Mouse (Mus musculus) embryo, embryonic 11 days (tissue): ENCODE data around the gene Cd274.
A peak's percentile ranks its signal among the peaks of the same experiment; 100 is the strongest.

Experiments used
- DNase-seq: peaks from one replicate; pipeline ENCODE4 v3.0.0-alpha.2; 2015

Cd274 gene

GRCm38 (mm10) chr19:29366969-29367622, at the start of gene Cd274, which contains the start of gene Plgrkt:
Cd274 (plus strand) TSS chr19:29367455.
Plgrkt (minus strand) TSS chr19:29367390.
- peak; percentile 76 for DNase-seq

DNA sequence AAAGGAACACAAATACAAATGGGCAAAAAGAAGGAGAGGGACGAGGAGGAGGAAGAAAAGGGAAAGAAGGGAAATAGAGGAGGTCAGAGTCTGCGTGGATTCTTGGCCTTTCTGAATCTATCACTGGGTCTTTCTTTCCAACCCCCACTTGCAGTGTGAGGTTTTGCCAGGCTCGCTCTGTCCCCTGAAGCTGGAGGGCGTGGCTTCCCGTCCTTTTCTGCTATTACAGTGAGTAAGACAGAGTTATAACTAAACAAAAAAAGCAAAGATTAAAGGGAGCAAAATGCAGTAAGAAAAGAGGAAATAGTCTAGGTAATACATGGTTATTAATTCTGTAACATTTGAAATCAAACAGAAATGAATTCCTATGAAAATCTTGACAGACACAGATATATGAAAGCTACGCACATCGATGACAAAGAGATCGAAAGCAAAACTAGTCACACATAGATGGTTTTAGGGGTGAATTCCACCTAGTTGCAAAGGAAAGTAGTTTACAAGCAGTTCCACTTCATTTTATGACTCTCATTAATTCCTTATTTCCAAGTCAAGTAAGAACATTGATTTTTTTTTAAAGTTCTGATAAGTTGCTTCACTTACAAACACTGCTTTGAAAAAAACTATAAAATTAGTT, 43.7 kb upstream of the Cd274 start:
- no peak for DNase-seq

GRCm38 (mm10) chr19:29325053-29325851, 42.0 kb upstream of the Cd274 start, which contains the start of gene Insl6:
Insl6 (minus strand) TSS chr19:29325356.
- peak; percentile 85 for DNase-seq

GRCm38 (mm10) chr19:29325852-29326180, 41.4 kb upstream of the Cd274 start:
- no peak for DNase-seq

DNA sequence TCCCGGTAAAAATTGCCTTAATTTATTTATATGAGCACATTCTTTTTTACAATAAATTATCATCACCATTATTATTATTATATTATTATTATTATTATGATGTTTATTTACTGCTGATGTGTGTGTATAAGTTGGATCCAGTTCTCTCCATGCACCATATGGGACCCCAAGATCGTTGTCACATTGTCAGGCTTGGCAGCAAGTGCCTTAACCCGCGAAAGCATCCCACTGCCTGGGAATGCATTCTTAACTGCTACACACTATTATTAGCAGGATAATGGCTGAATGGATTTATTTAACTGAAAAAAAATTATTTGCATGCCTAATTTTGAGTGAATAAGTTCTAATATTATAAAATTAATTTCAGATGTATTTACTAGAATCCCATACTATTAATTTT, 40.9 kb upstream of the Cd274 start:
- no peak for DNase-seq

DNA sequence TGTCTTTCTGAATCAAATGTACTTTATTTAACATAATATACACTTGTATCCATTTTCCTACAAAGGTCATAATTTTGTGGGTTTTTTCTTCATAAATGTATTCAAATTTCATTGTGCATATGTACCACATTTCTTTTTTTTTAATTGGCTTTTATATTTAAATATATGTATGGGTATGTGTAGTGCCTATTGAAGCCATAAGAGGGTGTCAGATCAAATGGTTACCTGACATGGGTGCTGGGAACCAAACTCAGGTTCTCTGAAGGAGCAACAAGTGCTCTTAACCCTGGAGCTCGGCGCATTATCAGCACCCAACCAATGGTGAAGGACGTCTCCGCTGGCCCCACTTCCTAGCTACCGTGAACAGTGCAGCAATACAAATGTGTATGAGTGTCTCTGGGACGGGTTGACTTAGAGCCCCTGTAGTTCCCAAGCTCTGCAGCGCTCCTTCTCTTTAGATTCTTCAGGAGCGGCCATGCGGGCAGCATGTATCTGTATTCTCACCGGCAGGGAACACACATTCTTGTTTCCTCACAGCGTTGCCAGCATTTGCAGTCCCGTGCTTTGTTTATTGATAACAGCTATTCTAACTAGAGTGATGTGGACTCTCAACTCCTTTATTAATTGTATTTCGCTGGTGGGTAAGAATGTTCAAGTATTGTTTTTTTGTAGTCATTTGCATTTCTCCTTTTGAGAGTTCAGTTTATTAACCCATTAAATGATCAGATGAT, 40.3 kb upstream of the Cd274 start:
- no peak for DNase-seq

DNA sequence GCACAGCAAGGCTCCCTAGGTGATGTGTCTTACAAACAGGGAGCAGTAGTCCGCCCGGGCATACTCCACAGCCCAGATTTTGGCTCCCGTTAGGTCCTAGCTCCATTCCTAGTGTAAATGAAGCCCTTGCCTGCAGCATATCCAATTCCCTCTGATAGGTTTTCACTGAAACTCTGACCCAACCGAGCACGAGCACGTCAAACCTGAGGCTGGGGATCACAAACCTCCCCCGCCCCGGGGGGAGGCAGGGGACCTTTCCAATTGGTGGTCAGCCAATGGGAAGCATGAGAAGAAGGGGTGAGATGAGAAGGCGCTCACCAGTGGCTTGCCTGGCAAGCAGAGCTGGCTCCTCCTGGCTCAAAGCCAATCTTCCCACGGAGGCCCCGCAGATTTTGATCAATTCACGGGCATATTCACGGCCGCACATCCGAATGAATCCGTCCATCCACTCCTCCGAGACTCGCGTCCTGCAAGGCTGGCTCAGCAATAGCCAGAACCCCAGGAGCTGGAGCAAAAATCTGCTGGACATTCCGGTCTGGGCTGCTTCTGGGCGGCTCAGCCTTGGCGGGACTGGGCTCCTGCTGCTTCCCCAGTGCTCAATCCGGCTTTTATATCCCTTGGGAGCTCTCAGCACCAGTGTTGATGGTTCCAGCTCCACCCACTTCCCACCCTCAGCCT, 33.0 kb upstream of the Cd274 start, which contains the start of gene Rln1:
TSS of gene Rln1 (minus strand) at position 603 of the 678 bp plus-strand sequence.
- DNase-seq: peak; percentile 75

DNA sequence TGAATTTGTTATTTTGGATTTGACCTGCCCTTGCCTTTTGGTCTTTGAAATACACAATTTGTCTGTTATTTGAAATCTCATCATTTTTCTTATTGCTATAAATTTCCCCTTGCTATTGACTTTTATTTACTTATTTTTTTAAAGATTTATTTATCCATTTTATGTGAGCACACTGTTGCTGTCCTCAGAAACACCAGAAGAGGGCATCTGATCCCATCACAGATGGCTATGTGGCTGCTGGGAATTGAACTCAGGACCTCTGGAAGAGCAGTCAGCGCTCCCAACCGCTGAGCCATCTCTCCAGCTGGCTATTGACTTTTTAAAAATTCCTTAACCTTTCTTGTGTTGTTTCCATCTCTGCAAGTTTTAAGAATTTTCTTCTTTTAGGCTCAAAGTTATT, 30.6 kb upstream of the Cd274 start:
- DNase-seq: no peak

DNA sequence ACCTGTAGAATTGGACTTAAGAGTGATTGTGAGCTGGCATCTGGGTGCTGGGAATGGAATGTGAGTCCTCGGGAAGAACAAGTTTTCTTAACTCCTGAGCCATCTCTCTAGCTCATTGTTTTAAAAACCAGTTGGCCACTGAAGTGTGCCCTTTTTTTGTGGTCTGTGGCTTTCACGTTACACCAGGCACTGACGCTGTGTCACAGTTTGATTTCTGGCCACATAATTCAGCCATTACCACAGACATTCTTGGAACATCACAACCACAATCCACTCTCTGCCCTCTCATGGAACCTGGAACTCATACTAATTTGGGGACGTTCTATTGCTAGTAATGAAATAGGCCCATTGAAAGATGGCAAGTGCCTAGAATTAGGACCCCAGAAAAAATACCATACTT, 26.2 kb upstream of the Cd274 start:
- DNase-seq: no peak

DNA sequence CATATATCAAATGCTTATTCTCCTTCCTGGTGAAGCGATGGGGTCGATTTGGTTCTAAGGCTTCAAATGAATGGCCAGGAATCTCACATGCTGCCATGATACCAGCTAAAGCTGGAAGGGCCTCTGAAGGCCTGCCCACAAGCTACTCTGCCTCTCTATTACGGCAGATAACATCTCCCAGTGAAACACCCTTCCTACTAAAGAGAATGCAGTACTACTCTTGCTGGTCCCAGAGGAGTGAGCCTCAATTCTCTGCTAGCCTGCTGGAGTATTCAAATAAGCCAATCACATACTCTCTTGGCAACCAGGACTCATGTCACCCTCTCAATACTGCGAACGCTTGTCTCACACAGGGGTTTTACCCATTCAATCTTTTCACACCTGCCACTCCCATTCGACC, 25.0 kb upstream of the Cd274 start:
- DNase-seq: no peak

- no peak for DNase-seq
These were observed 22.4 kb upstream of the Cd274 start for GRCm38 (mm10) chr19:29344868-29345267.

GRCm38 (mm10) chr19:29345636-29346035, 21.6 kb upstream of the Cd274 start:
- DNase-seq: no peak

DNA sequence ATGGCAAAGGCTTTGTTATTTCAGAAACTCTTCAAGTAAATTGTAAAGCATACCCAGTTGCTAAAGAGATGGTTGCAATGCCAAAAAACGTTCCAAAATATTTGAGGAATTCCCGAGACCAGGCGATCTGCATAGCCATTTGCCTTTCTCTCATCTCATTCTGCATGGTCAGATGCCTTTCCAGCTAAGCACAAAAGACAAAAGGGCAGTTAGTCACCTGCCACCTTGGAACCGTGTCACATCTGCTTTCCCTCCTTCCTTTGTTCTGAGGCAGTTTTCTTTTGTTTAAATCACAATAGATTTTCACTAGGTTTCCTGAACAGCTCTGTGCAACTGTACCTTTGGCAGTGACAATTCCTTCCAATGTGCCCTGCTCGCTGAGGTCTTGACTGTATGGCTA, 16.3 kb upstream of the Cd274 start:
- DNase-seq: no peak

DNA sequence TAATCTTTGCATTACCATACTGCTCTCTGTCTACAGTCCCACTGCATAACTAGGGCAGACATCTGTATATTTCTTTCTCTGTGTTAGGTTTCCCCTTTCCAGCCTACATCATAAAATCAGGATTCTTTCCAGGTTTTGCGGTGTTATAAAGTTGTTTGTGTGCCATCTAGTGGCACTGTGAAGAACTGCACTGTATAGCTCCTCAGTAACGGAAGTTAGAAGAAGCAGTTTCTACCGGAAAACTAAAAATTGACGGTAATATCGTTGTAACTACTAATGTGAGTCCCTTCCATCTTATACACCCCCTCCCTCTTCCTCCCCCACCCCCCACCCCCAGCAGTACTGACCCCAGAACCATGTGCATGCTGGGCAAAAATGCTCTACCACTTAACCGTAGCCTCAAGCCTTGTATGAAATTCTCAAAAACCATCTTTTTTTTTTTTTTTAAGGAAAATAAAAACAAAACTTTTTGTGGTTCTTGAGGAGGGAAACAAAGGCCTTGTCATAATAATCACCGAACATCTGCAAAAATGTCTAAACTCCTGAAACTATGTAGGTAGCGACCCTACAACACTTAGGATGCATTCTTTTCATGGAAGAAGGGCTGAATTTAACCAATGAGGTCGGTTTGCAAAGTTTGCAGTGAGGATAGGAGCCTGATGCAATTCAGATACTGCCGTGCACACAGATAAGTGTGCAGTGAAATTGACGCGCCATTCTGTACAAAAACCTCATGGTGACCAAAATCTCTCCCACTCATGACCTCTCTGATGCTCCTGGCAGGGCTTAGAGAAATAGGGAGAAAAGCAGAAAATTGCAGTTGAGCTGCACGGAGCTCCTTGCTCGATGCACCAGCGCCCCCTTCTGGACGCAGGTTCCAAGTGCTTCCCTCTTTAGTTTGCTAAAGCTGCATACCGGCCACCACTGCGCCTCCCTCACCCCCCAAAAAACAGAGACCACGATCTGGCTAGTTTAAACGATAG, 12.1 kb upstream of the Cd274 start:
- peak; percentile 90 for DNase-seq

GRCm38 (mm10) chr19:29356281-29356680, 11.0 kb upstream of the Cd274 start:
- DNase-seq: no peak

DNA sequence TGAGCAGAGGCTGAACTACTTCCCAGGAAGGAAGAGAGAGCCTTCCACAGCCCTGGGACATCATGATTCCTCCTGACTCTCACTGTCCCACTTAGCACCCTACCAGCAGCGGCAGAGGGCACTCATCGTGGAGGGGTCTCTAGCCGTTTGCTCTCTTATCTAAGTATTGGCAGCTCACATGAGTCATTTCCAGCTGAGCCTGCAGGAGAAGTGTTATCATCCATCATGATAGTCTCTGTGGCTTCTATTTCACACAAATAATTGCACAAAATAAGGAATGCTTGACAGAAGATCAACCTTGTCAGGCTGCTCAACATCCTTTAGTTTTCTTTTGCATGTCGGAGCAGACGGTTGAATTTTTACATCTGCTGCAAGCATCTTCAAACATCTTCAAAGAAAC, 7.0 kb upstream of the Cd274 start:
- no peak for DNase-seq

- DNase-seq: peak; percentile 94
These were observed 5.7 kb upstream of the Cd274 start for GRCm38 (mm10) chr19:29361468-29362130.

DNA sequence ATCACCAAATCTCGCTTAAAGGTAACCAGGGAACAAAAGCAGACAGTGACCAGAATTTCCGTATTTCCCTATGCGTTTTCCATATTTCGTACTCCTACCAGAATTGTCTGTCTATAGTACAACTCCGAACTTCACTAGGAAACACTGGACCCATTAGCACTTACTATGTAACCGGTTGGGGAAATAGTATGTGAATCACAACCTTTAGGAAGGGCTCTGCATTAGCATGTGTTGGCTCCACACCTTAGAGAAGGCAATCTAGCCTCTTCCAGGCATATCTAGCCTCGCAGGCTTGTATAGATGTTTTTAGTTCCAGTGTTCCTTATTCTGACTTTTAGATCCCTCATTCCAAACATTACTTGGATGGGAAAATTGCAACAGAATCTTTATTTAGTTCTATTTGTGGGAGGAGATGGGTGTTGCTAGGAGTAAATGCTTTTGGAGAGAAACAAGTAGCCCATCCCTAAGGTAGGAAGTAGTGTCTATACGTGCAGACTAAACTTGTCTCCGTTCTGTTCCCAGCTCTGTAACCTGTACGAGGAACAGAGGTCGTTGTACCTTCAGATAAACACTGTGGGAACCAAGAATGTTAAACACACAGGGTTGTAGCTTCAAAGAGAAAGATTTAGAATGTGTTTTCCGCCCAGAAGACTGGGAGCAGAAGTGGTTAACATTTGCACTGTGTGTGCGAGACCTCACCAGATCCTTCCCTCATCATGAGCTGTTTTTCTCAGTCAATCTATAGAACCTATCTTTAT, 4.9 kb upstream of the Cd274 start:
- DNase-seq: no peak

DNA sequence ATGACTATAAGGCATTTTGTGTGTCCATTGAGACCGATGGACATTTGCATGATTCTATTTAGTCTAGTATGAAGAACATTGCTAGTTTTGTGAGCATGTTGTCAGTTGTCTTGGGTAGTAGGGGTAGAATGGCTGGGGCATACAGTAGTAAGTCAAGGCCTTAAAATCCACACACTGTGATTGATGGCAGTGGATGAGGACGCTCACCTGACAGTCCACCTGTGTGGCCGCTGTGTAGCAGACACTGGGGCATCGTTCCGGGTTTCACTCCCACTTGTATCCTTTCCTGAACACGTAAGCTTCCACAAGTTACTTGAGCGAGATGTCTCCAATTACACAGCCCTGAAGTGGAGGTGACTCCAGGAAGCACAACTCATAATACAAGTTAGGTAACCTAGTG, 3.7 kb upstream of the Cd274 start:
- DNase-seq: no peak

GRCm38 (mm10) chr19:29364076-29364475, 3.2 kb upstream of the Cd274 start:
- no peak for DNase-seq
